Mouse (Mus musculus): ENCODE results near the gene Srsf3. TPM values are rescaled to one million over a fixed set of nuclear protein-coding genes. Genes with fewer than 3 reads are reported as not detected.
A peak's percentile ranks its signal among the peaks of the same experiment; 100 is the strongest.

Gene Srsf3
- polyA plus RNA-seq, 1 experiment from 2014 or later: 532 TPM

GRCm38 (mm10) chr17:29009181-29009580, 23.2 kb upstream of the Srsf3 start:
- no peak overlapping the region for H3K9ac ChIP-seq (ENCODE audit: low read depth, low read length)
- WGBS: 68% methylated on average over 4 of the region's 4 CpGs
- peaks cover 18% of the 10 kb centered on the region for H3K4me1 ChIP-seq (replicated peaks; ENCODE audit: control insufficient read depth, insufficient read depth, low read length)
- no peaks in the 10 kb centered on the region for H3K9me3 ChIP-seq (ENCODE audit: control insufficient read depth, low read length)
- no peak overlapping the region for H3K27ac ChIP-seq (ENCODE audit: low read depth, low read length)
- ATAC-seq (replicated peaks; ENCODE audit: low FRiP score) (no peak), DNase-seq (ENCODE audit: low spot score) (no peak)
- H3K4me3 ChIP-seq (ENCODE audit: low read depth, low read length): no peak overlapping the region
- no peaks in the 10 kb centered on the region for H3K36me3 ChIP-seq (ENCODE audit: control insufficient read depth, insufficient read depth, low read length)
- no peaks in the 10 kb centered on the region for H3K27me3 ChIP-seq (replicated peaks; ENCODE audit: control insufficient read depth, insufficient read depth, low read length)
- no peak overlapping the region for H3K4me2 ChIP-seq

GRCm38 (mm10) chr17:29014235-29014634, 18.2 kb upstream of the Srsf3 start:
- no peaks in the 10 kb centered on the region for H3K27me3 ChIP-seq (replicated peaks; ENCODE audit: control insufficient read depth, insufficient read depth, low read length)
- H3K4me2 ChIP-seq: no peak overlapping the region
- DNase-seq (ENCODE audit: low spot score) (no peak), ATAC-seq (replicated peaks; ENCODE audit: low FRiP score) (no peak)
- no peak overlapping the region for H3K27ac ChIP-seq (ENCODE audit: low read depth, low read length)
- no peak overlapping the region for H3K4me3 ChIP-seq (ENCODE audit: low read depth, low read length)
- no peaks in the 10 kb centered on the region for H3K36me3 ChIP-seq (ENCODE audit: control insufficient read depth, insufficient read depth, low read length)
- H3K4me1 ChIP-seq (replicated peaks; ENCODE audit: control insufficient read depth, insufficient read depth, low read length): no peaks in the 10 kb centered on the region; the same call in 1 of the 2 replicates
- H3K9me3 ChIP-seq (ENCODE audit: control insufficient read depth, low read length): no peaks in the 10 kb centered on the region
- no peak overlapping the region for H3K9ac ChIP-seq (ENCODE audit: low read depth, low read length)

GRCm38 (mm10) chr17:29015638-29016037, 16.8 kb upstream of the Srsf3 start:
- 16% methylated on average over 2 of the region's 2 CpGs for WGBS
- H3K27ac ChIP-seq (ENCODE audit: low read depth, low read length): no peak overlapping the region
- no peak overlapping the region for H3K9ac ChIP-seq (ENCODE audit: low read depth, low read length)
- DNase-seq (ENCODE audit: low spot score) (no peak), ATAC-seq (replicated peaks; ENCODE audit: low FRiP score) (no peak)
- H3K4me3 ChIP-seq (ENCODE audit: low read depth, low read length): no peak overlapping the region
- no peaks in the 10 kb centered on the region for H3K27me3 ChIP-seq (replicated peaks; ENCODE audit: control insufficient read depth, insufficient read depth, low read length)
- no peaks in the 10 kb centered on the region for H3K36me3 ChIP-seq (ENCODE audit: control insufficient read depth, insufficient read depth, low read length)
- no peaks in the 10 kb centered on the region; the same call in 1 of the 2 replicates for H3K4me1 ChIP-seq (replicated peaks; ENCODE audit: control insufficient read depth, insufficient read depth, low read length)
- no peaks in the 10 kb centered on the region for H3K9me3 ChIP-seq (ENCODE audit: control insufficient read depth, low read length)
- H3K4me2 ChIP-seq: no peak overlapping the region

- WGBS: 86% methylated on average over 4 of the region's 4 CpGs
- no peak overlapping the region for H3K4me2 ChIP-seq
- no peak for ATAC-seq (replicated peaks; ENCODE audit: low FRiP score)
- H3K9ac ChIP-seq (ENCODE audit: low read depth, low read length): no peak overlapping the region
- no peaks in the 10 kb centered on the region for H3K9me3 ChIP-seq (ENCODE audit: control insufficient read depth, low read length)
- no peak overlapping the region for H3K4me3 ChIP-seq (ENCODE audit: low read depth, low read length)
- no peaks in the 10 kb centered on the region; the same call in 1 of the 2 replicates for H3K4me1 ChIP-seq (replicated peaks; ENCODE audit: control insufficient read depth, insufficient read depth, low read length)
- H3K36me3 ChIP-seq (ENCODE audit: control insufficient read depth, insufficient read depth, low read length): no peaks in the 10 kb centered on the region
- H3K27me3 ChIP-seq (replicated peaks; ENCODE audit: control insufficient read depth, insufficient read depth, low read length): no peaks in the 10 kb centered on the region
- DNase-seq (ENCODE audit: low spot score): no peak
- no peak overlapping the region for H3K27ac ChIP-seq (ENCODE audit: low read depth, low read length)
Observed at GRCm38 (mm10) chr17:29016705-29017104, 15.7 kb upstream of the Srsf3 start.

- 43% methylated on average over 11 of the region's 11 CpGs for WGBS
- H3K27ac ChIP-seq (ENCODE audit: low read depth, low read length): no peak overlapping the region
- no peaks in the 10 kb centered on the region for H3K9me3 ChIP-seq (ENCODE audit: control insufficient read depth, low read length)
- H3K9ac ChIP-seq (ENCODE audit: low read depth, low read length): no peak overlapping the region
- no peak for DNase-seq (ENCODE audit: low spot score)
- H3K36me3 ChIP-seq (ENCODE audit: control insufficient read depth, insufficient read depth, low read length): no peaks in the 10 kb centered on the region
- ATAC-seq (replicated peaks; ENCODE audit: low FRiP score): 0 out of 2 replicates have a peak, but pooled peaks have one; percentile 43
- no peak overlapping the region for H3K4me3 ChIP-seq (ENCODE audit: low read depth, low read length)
- H3K4me1 ChIP-seq (replicated peaks; ENCODE audit: control insufficient read depth, insufficient read depth, low read length): peaks cover 2% of the 10 kb centered on the region; the same call in 1 of the 2 replicates
- no peak overlapping the region for H3K4me2 ChIP-seq
- no peaks in the 10 kb centered on the region for H3K27me3 ChIP-seq (replicated peaks; ENCODE audit: control insufficient read depth, insufficient read depth, low read length)
Observed at GRCm38 (mm10) chr17:29018292-29018984, 14.0 kb upstream of the Srsf3 start.

- DNase-seq (ENCODE audit: low spot score) (no peak), ATAC-seq (replicated peaks; ENCODE audit: low FRiP score) (no peak)
- Histone ChIP-seq H3K4me1 (replicated peaks; ENCODE audit: control insufficient read depth, insufficient read depth, low read length) (peaks cover 6% of the 10 kb centered on the region; the same call in 1 of the 2 replicates), H3K36me3 (ENCODE audit: control insufficient read depth, insufficient read depth, low read length) (no peaks in the 10 kb centered on the region), H3K9ac (ENCODE audit: low read depth, low read length) (no peak overlapping the region), H3K27me3 (replicated peaks; ENCODE audit: control insufficient read depth, insufficient read depth, low read length) (no peaks in the 10 kb centered on the region), H3K9me3 (ENCODE audit: control insufficient read depth, low read length) (no peaks in the 10 kb centered on the region), H3K4me3 (ENCODE audit: low read depth, low read length) (no peak overlapping the region), H3K4me2 (no peak overlapping the region), H3K27ac (ENCODE audit: low read depth, low read length) (no peak overlapping the region)
- WGBS: 67% methylated on average over 7 of the region's 7 CpGs
Observed at GRCm38 (mm10) chr17:29019391-29019790, 13.0 kb upstream of the Srsf3 start.

GRCm38 (mm10) chr17:29020444-29020843, 12.0 kb upstream of the Srsf3 start:
- no peak overlapping the region for H3K4me3 ChIP-seq (ENCODE audit: low read depth, low read length)
- no peak overlapping the region for H3K27ac ChIP-seq (ENCODE audit: low read depth, low read length)
- no peaks in the 10 kb centered on the region for H3K9me3 ChIP-seq (ENCODE audit: control insufficient read depth, low read length)
- no peak overlapping the region for H3K4me2 ChIP-seq
- H3K9ac ChIP-seq (ENCODE audit: low read depth, low read length): no peak overlapping the region
- ATAC-seq (replicated peaks; ENCODE audit: low FRiP score) (no peak), DNase-seq (ENCODE audit: low spot score) (no peak)
- peaks cover 13% of the 10 kb centered on the region for H3K4me1 ChIP-seq (replicated peaks; ENCODE audit: control insufficient read depth, insufficient read depth, low read length)
- H3K36me3 ChIP-seq (ENCODE audit: control insufficient read depth, insufficient read depth, low read length): no peaks in the 10 kb centered on the region
- H3K27me3 ChIP-seq (replicated peaks; ENCODE audit: control insufficient read depth, insufficient read depth, low read length): no peaks in the 10 kb centered on the region

GRCm38 (mm10) chr17:29022230-29022819, 10.1 kb upstream of the Srsf3 start:
- Histone ChIP-seq H3K36me3 (ENCODE audit: control insufficient read depth, insufficient read depth, low read length) (no peaks in the 10 kb centered on the region), H3K4me1 (replicated peaks; ENCODE audit: control insufficient read depth, insufficient read depth, low read length) (peaks cover 16% of the 10 kb centered on the region), H3K9ac (ENCODE audit: low read depth, low read length) (no peak overlapping the region), H3K4me3 (ENCODE audit: low read depth, low read length) (no peak overlapping the region), H3K4me2 (peak overlapping the region; percentile 3), H3K27me3 (replicated peaks; ENCODE audit: control insufficient read depth, insufficient read depth, low read length) (no peaks in the 10 kb centered on the region), H3K9me3 (ENCODE audit: control insufficient read depth, low read length) (no peaks in the 10 kb centered on the region), H3K27ac (ENCODE audit: low read depth, low read length) (no peak overlapping the region)
- WGBS: 22% methylated on average over 15 of the region's 15 CpGs
- no peak for DNase-seq (ENCODE audit: low spot score)
- peak; percentile 54; the same call in 1 of the 2 replicates for ATAC-seq (replicated peaks; ENCODE audit: low FRiP score)

- 88% methylated on average over 6 of the region's 6 CpGs for whole genome bisulfite sequencing
- Histone ChIP-seq H3K36me3 (ENCODE audit: control insufficient read depth, insufficient read depth, low read length) (no peaks in the 10 kb centered on the region), H3K4me2 (no peak overlapping the region), H3K27ac (ENCODE audit: low read depth, low read length) (no peak overlapping the region), H3K9ac (ENCODE audit: low read depth, low read length) (no peak overlapping the region), H3K27me3 (replicated peaks; ENCODE audit: control insufficient read depth, insufficient read depth, low read length) (no peaks in the 10 kb centered on the region), H3K4me3 (ENCODE audit: low read depth, low read length) (no peak overlapping the region), H3K4me1 (replicated peaks; ENCODE audit: control insufficient read depth, insufficient read depth, low read length) (peaks cover 16% of the 10 kb centered on the region), H3K9me3 (ENCODE audit: control insufficient read depth, low read length) (no peaks in the 10 kb centered on the region)
- DNase-seq (ENCODE audit: low spot score): no peak
- no peak for ATAC-seq (replicated peaks; ENCODE audit: low FRiP score)
Observed at GRCm38 (mm10) chr17:29023346-29023745, 9.1 kb upstream of the Srsf3 start.

All from liver, embryonic 11.5 days (tissue).